Mouse (Mus musculus) lung, postnatal 10 days (tissue): ENCODE measurements around the gene Cuedc1.

Experiments
- DNase-seq: peaks from one replicate; pipeline ENCODE4 v3.0.0; 2021

The Cuedc1 gene

DNA sequence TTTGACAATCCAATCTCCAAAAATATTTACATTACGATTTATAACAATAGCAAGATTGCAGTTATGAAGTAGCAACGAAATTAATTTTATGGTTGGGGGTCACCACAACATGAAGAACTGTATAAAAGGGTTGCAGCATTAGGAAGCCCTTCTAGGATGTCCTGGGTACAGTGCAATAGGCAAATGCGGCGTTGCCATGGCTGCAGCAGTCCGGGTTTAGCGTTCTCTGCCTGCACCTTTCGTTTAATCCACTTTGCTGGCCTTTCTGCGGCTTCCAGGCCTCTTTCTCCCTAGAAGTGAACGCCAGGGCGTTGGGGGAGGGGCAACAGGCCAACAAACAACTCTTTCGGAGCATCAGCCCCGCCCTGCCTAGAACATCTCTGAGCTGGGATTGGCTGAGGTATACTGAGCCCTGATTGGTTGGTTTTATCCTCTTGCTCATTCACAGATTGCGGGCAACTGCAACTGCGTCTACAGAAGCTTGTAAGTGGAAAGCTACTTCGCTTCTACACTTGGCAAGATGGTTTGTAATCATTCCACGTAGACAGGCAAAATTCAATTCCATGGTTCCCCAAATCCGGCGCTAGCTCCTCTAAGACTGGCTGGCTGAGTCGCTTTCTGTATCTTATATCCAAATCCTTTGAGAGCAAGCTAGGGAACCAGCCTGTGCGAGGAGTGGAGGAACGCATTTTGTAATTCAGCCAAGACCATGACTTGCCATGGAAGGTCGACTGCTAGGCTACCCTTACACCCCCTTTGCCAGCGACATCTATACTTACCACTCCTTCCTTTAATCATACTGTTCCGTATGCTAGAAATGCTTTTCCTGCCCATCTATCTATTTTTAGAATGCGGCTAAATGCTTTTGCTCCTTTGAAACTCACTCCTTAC, 10.9 kb upstream of the Cuedc1 start:
- peak; percentile 97 for DNase-seq

DNA sequence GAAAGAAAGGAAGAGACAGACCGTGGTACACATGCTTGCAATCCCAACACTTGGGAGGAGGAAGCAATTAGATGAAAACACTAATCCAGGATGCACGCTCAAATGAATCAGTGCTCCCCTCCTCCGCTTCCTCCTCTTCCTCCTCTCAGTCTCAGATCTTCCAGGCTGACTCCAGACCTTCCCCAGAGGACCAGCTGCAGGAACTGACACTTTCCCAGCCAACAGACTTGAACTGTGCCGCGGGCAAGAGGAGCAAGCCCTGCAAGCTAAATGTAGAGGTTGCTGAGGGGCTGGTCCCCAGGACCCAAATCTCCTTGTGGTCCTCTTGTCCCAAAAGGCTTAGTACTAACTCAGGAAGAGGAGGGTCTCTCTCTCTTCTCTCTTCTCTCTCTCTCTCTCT, 8.7 kb upstream of the Cuedc1 start:
- DNase-seq, result no peak

GRCm38 (mm10) chr11:88090293-88090692, 7.6 kb upstream of the Cuedc1 start:
- DNase-seq, result no peak

DNA sequence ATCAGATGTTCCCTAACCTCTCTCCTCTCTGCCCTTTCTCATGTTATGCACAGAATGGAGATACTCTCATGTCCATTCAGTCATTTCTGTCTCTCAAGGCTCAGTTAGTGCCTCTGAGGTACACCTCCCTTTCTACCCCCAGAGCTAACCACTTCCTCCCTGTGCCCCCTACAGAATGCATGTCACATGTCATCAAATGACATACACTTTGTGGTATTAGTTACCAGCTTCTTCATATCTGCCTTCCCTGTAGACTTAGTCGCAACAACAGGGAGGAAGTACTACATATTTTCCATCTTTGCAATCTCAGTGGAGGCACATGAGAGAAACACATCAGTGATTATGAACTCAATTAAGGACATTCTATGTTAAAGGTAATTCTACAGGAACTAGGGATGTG, 5.9 kb upstream of the Cuedc1 start:
- no peak for DNase-seq

GRCm38 (mm10) chr11:88097173-88097572, 685 bp upstream of the Cuedc1 start:
- peak; percentile 80 for DNase-seq

GRCm38 (mm10) chr11:88098787-88099598, 1.1 kb downstream of the Cuedc1 start:
- peak; percentile 87 for DNase-seq

DNA sequence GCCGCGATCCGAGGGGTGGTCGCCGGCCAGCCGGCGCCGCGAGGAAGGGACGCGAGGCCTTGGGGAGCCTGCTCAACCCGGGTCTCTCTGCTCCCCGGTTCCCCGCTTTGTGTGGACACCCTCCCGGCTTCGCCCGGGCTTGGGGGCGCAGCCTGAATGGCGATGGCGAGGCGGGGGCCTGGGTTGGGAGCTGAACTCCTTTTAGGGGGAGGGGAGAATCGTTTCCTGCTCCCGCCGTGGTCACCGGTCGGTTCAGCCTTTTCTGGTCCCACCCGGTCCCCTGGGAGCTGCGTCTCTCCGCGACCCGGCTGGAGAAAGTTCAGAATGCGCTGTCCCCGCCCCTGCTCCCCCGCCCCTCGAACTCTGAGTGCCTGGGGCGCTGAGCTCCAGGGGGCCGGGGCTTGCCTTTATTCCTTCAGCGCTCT, 1.8 kb downstream of the Cuedc1 start:
- peak; percentile 86 for DNase-seq

GRCm38 (mm10) chr11:88100170-88100569, 2.3 kb downstream of the Cuedc1 start:
- DNase-seq, result no peak

DNA sequence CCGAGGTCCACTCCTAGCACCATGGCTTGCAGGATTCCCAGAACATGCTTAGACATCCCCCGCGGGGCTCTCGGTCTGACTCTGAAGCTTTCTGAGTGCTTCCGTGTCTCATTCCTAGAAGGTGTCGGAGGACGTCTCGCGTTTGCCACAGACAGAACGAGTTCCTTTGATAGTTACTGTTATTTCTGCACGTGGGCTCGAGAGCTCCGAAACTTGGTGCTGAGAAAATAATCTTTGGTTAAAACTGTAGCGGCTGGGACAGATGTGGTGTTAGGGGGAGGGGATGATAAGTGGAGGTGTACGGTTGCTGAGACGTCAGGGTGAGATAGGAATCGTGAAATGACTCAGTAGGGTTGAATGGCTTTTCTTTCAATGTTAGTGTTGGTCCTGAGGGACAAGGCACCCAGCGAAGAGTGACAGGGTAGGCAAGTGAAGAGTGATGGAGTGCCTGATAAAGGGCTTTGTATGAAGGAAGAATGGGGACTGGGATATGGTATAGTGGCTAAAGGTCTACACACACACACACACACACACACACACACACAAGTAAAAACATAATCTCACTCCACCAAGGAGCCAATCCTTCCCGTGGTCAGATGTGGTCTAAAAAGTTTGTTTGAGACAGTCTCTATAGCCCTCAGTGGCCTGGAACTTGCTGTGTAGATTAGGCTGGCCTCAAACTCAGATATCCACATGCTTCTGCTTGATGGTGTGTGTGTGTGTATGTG, 5.5 kb downstream of the Cuedc1 start:
- peak; percentile 77 for DNase-seq

GRCm38 (mm10) chr11:88105494-88106291, 7.8 kb downstream of the Cuedc1 start:
- DNase-seq, result no peak

DNA sequence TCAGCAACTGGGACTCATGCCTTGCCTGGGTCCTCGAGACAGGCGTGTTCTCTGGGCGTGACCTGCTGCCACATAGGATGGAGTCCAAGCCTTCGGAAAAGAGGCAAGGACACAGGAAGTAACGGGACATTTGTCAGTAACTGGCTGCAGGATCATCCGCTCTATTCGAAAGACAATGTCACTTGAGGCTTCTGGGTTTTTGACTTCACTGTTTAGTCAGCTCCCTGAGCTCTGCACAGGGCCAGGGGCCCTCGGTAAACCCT, 8.4 kb downstream of the Cuedc1 start:
- no peak for DNase-seq

DNA sequence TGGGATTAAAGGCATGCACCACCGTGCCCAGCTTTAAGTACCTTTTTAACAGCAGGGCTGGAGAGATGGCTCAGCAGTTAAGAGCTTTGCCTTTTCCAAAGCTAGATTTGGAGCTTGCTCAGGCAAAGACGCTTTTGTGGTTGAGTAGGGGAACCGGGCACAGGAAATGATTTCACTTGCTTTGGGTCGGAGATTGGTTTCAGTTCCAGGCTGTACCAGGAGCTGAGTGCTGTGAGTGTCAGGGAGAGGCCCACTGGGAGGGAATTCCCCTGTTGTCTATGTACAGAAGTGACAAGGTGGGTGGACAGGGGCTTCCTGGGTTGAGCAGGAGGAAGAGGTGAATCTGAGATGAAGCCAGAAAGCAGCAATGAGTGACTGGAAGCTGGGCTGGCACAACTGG, 9.5 kb downstream of the Cuedc1 start:
- DNase-seq, result peak; percentile 31

GRCm38 (mm10) chr11:88110031-88110594, 12.3 kb downstream of the Cuedc1 start:
- DNase-seq, result no peak

- no peak for DNase-seq
Observed at GRCm38 (mm10) chr11:88112078-88112477, 14.2 kb downstream of the Cuedc1 start.

DNA sequence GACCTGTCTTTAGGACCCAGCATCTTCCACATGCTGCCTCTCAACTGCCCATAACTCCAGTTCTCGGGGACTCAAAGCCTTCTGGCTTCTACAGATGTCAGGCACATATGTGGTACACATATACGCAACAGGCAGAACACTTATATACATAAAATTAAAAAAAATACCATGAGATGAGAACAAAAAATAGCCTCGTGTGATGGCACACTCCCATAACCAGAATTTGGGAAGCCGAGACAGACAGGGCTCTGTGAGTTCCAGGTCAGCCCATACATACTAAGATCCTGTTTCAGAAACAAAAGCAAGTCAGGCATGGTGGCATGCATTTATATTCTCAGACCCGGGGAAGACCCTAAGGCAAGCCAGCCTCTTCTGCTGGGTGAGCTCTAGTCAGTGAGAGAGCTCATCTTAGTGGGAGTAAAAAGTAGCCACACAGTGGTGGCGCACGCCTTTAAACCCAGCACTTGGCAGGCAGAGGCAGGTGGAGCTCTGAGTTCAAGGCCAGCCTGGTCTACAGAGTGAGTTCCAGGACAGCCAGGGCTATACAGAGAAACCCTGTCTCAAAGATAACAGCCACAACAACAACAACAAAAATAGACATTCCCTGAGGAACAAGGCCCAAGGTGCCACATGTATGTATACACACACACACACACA, 14.9 kb downstream of the Cuedc1 start:
- DNase-seq, result no peak

DNA sequence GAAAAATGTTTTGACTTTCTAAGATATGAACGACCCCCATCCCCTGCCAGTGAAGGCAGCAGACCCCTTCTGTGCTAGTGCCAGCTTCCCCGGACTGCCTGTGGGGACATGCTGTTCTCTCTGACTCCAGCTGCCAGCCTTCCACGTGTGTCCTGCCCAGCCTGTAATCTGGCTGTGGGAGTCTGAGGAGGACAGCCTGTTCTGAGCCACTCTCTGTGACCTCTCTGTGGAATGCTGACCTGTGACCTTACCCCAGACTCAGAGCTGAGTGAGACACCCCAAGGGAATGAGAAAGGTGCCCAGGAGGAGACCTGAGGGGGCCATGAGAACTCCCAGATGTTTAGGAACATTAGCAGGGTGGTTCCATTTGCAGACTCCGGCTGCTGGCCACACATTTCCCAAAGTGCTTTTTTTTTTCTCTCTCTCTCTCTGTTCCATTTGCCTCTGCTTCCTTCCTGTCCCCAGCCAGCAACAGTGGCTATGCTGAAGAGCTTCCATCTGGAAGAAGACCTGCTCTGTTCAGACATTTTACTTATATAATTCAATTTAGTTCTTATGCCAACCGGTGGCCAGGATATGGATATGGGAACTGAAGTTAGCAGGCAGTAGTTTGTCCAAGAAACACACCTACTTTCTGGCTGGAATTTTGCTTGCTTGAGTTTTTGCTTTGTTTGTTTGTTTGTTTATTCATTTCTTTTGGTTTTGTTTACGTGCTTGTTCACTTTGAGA, 15.8 kb downstream of the Cuedc1 start:
- peak; percentile 75 for DNase-seq

DNA sequence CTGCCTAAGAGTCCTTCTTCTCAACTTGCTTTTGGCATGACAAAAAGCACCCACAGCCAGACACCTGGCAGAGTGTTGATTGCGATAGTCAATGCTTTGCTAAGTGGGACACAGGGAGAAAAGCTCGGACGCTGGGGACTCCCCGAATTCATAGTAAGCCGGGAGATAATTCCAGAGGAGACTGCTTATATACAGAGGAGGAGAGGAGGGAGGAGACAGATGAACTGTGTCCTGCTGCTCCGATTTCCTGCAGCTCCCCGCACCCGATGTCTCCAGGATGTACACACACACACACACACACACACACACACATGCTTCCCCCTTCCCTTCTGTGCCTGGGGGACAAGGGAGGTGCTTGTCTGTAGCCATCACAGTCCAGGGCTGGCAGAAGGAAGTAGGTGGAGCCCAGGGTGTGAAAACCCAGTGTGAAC, 17.0 kb downstream of the Cuedc1 start:
- peak; percentile 89 for DNase-seq

- no peak for DNase-seq
Observed at GRCm38 (mm10) chr11:88116568-88116967, 18.7 kb downstream of the Cuedc1 start.

- DNase-seq, result peak; percentile 63
Observed at GRCm38 (mm10) chr11:88117356-88118090, 19.7 kb downstream of the Cuedc1 start.

- DNase-seq, result peak; percentile 45
Observed at GRCm38 (mm10) chr11:88118091-88118440, 20.2 kb downstream of the Cuedc1 start.
